Mouse (Mus musculus) megakaryocyte, embryonic 14.5 days (primary cell): ENCODE measurements around the gene Trio. TPM values are rescaled to one million over a fixed set of nuclear protein-coding genes. Genes with fewer than 3 reads are reported as not detected.

Experiments
- H3K27me3 ChIP-seq: replicated peaks from 2 replicates; pipeline ENCODE3; 2012; ENCODE audit warnings: inconsistent platforms
- H3K36me3 ChIP-seq: replicated peaks from 2 replicates; pipeline ENCODE3; 2012; ENCODE audit warnings: low read length, inconsistent platforms, mixed read lengths
- H3K4me1 ChIP-seq: 2 replicates; pipeline ENCODE4 v1.6.1; 2012; ENCODE audit warnings: inconsistent platforms
- H3K4me3 ChIP-seq: replicated peaks from 2 replicates; pipeline ENCODE3; 2012; ENCODE audit warnings: moderate library complexity, mild to moderate bottlenecking, inconsistent platforms
- H3K9me3 ChIP-seq: 2 replicates; pipeline ENCODE4 v1.6.1; 2012; ENCODE audit warnings: inconsistent platforms
- FLI1 ChIP-seq: IDR thresholded peaks from 2 replicates; pipeline ENCODE4 v1.6.1; 2012; ENCODE audit warnings: low read length, inconsistent platforms, mixed read lengths
- GATA1 ChIP-seq: IDR thresholded peaks from 3 replicates; pipeline ENCODE4 v1.6.1; 2012; ENCODE audit warnings: mixed read lengths, low read length, inconsistent platforms, borderline replicate concordance
- polyA plus RNA-seq: library from polyadenylated mRNA; stranded (reverse); fragments of >175 nt; gene quantifications from 2 replicates; pipeline ENCODE4 v1.2.3, GENCODE M21; 2012; ENCODE audit warnings: low replicate concordance; ENCODE audit not compliant: insufficient read depth

The Trio gene
- polyA plus RNA-seq, 1 experiment: 5.8 TPM

DNA sequence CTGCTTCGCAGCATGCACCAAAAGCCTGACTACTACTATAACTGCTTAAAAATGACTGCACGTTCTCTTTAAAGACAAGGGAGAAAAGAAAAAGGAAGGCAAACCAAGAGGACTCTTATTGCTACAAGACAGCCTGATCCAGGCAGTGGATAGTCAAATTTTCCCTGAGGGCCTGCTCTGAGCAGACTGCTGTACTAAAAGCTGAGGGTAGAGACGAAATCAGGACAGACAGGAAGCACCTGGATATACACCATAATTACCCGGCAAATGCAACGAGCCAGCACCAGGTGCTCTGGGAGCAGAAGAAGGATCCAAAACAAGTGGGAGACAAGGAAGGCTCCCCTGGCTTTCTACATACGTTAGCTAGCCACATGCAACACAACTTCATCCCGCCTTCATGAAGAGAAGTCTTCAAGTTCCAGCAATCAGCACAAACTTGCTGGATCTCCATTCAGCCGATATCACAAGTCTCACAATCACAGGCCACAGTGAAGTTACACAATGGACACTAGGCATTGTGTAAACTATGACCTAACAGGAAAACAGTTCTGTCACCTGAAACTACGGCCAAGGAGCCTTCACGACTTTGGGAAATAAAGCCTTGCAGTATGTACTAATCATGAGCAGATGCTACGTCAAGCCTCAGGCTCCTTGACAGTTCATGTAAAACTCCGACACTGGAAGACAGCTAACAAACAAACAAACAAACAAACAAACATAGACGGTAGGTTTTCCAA lies 43.7 kb downstream of the Trio start:
- Histone ChIP-seq H3K9me3 (0 out of 2 replicates have a peak, but pooled peaks cover 5% of the 10 kb centered on the region), H3K27me3 (no peaks in the 10 kb centered on the region), H3K36me3 (no peaks in the 10 kb centered on the region), H3K4me3 (no peak overlapping the region), H3K4me1 (no peaks in the 10 kb centered on the region)
- TF ChIP-seq FLI1 (no peak), GATA1 (no peak)

DNA sequence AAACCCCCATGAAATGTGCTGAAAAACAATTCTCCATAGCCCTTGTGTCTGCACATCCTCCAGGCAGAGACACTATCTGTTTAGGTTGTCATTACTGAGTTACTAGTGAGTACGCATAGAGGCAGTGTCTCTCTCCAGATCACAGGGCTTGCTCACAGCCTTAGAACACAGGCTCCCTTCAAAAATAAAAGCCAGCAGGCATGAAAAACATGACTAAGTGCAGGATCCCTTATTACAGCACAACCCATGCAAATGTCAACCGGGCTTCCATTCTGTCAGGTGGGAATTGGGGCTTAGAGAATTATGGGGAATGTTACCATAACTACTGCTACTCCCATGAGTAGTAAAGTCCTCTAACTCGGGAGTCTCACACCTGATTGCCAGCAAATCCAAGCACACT lies 44.4 kb downstream of the Trio start:
- H3K9me3 ChIP-seq: peaks cover 6% of the 10 kb centered on the region
- H3K4me1 ChIP-seq: no peaks in the 10 kb centered on the region
- H3K4me3 ChIP-seq: no peak overlapping the region
- H3K36me3 ChIP-seq: no peaks in the 10 kb centered on the region
- TF ChIP-seq GATA1: no peak
- TF ChIP-seq FLI1: no peak
- H3K27me3 ChIP-seq: no peaks in the 10 kb centered on the region

GRCm38 (mm10) chr15:27980436-27980835 lies 45.2 kb downstream of the Trio start:
- Histone ChIP-seq H3K4me1 (no peaks in the 10 kb centered on the region), H3K27me3 (no peaks in the 10 kb centered on the region), H3K4me3 (no peak overlapping the region), H3K36me3 (no peaks in the 10 kb centered on the region), H3K9me3 (peaks cover 14% of the 10 kb centered on the region)
- TF ChIP-seq FLI1: no peak
- no peak for TF ChIP-seq GATA1

- TF ChIP-seq FLI1 (no peak), GATA1 (no peak)
- H3K4me3 ChIP-seq: no peak overlapping the region
- no peaks in the 10 kb centered on the region for H3K4me1 ChIP-seq
- no peaks in the 10 kb centered on the region for H3K36me3 ChIP-seq
- no peaks in the 10 kb centered on the region for H3K27me3 ChIP-seq
- H3K9me3 ChIP-seq: peaks cover 25% of the 10 kb centered on the region
These were observed 48.7 kb downstream of the Trio start for GRCm38 (mm10) chr15:27976950-27977349.

- Histone ChIP-seq H3K27me3 (no peaks in the 10 kb centered on the region), H3K36me3 (no peaks in the 10 kb centered on the region), H3K9me3 (peaks cover 25% of the 10 kb centered on the region), H3K4me1 (no peaks in the 10 kb centered on the region), H3K4me3 (no peak overlapping the region)
- TF ChIP-seq GATA1: no peak
- no peak for TF ChIP-seq FLI1
These were observed 49.3 kb downstream of the Trio start for GRCm38 (mm10) chr15:27976366-27976765.

DNA sequence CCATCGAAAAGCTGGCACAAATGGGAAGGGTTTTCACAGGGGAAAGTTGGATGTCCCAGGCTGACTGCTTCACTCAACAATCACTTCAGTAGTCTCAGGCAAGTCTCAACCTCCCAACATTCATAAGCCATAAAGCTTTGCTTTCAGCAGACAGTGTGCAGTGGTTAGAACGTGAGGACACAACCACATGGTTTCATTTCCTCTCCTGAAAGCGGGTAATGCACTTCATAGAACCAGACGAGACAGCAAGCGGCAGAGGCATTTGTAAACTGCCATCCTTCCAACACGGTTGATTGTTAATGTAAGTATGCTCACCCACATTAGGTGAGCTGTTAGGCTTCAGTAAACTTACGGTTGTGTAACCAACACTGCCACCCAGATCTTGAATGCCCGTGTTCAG lies 51.0 kb downstream of the Trio start:
- Histone ChIP-seq H3K4me3 (no peak overlapping the region), H3K9me3 (peaks cover 25% of the 10 kb centered on the region), H3K4me1 (no peaks in the 10 kb centered on the region), H3K27me3 (no peaks in the 10 kb centered on the region), H3K36me3 (no peaks in the 10 kb centered on the region)
- TF ChIP-seq GATA1 (no peak), FLI1 (no peak)

- no peak overlapping the region for H3K4me3 ChIP-seq
- TF ChIP-seq FLI1 (no peak), GATA1 (no peak)
These were observed 57.5 kb downstream of the Trio start for GRCm38 (mm10) chr15:27968183-27968582.

DNA sequence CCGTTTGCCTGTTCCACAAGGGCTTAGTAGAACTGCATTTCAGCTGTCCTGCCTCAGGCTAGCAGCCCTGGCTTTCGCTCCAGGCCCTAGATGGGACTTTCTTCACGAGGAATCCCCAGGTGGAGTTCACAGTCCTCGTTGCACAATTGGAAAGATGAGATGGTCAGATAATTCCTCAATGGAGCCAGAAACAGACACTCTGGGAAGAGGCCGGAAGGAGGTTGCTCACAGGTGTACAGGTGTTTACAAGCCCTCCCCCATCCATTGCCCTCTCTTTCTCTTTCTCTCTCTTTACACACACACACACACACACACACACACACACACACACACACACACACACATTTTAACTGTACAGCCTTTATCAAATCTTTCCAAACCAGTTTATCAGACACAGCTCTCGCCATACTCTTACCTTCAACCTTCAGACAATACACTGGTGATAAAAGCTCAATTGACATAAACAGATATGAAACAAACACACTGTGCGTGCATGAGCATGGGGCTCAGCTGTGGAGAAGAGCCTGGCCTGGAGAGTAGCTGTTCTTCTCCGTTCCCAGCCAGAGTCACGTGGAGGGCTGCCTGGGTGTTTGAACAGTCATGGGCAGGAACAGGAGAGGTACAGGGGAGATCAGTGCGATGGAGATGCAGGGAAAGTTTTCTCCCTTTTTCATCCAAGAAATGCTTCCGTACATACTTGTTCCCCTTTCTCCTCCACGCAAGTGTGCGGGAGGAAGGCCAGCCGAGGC lies 58.3 kb downstream of the Trio start:
- TF ChIP-seq FLI1: no peak
- TF ChIP-seq GATA1: no peak
- H3K9me3 ChIP-seq: no peaks in the 10 kb centered on the region
- H3K4me3 ChIP-seq: no peak overlapping the region
- H3K4me1 ChIP-seq: no peaks in the 10 kb centered on the region
- H3K27me3 ChIP-seq: peaks cover 5% of the 10 kb centered on the region
- H3K36me3 ChIP-seq: no peaks in the 10 kb centered on the region

More at GRCm38 (mm10) chr15:27968183-27968582, 57.5 kb downstream of the Trio start:
- H3K27me3 ChIP-seq: peaks cover 1% of the 10 kb centered on the region
- no peaks in the 10 kb centered on the region for H3K4me1 ChIP-seq
- H3K36me3 ChIP-seq: no peaks in the 10 kb centered on the region
- no peaks in the 10 kb centered on the region for H3K9me3 ChIP-seq

DNA sequence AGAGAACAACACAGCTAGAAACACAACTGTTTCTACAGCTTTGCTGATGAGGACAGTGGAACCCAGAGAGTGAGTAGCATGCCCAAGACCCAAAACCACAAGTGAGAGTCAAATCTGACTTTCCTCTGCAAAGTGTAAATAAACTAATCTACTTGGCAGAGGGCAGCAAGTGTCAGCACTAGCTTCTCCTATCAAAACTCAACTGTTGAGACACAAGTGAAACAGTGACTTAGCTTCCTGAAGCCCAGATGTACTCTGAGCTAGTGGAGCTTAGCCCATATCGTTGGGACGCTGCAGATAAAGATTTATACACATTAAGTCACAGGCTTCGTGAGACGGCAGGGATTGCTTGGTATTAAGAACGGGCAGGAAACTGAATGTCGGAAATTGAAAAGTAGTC lies 60.8 kb downstream of the Trio start:
- no peaks in the 10 kb centered on the region for H3K36me3 ChIP-seq
- no peaks in the 10 kb centered on the region for H3K4me1 ChIP-seq
- H3K4me3 ChIP-seq: no peak overlapping the region
- TF ChIP-seq FLI1 (no peak), GATA1 (no peak)
- H3K9me3 ChIP-seq: no peaks in the 10 kb centered on the region
- peaks cover 9% of the 10 kb centered on the region for H3K27me3 ChIP-seq

DNA sequence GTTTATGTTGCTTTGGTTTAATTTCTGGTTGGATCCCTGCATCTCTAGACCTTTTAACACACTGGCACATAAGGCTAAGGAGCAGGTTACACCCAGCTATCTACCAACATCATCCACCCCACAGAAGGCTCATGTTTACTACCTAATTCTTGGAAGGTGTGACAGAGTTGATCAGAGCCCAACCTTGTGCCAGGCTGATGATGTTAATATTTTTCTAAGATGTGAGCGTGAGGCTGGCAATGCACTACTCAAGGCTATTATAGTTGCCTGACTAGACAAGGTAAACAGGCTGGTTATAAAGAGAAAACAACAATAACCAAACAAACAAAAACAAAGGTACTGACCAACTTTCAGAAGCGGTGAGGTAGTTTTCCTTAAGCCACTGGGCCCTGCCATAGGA lies 62.1 kb downstream of the Trio start:
- no peaks in the 10 kb centered on the region for H3K36me3 ChIP-seq
- no peak for TF ChIP-seq GATA1
- no peak for TF ChIP-seq FLI1
- no peak overlapping the region for H3K4me3 ChIP-seq
- peaks cover 10% of the 10 kb centered on the region for H3K27me3 ChIP-seq
- no peaks in the 10 kb centered on the region for H3K9me3 ChIP-seq
- H3K4me1 ChIP-seq: no peaks in the 10 kb centered on the region
